Comparison of ENCODE assay signal across 8 mouse cellular contexts in genomic region chr9:109046306-109046705, GRCm38 (mm10). TPM values are rescaled to one million over a fixed set of nuclear protein-coding genes. Genes with fewer than 3 reads are reported as not detected.
DNase-seq lines count a peak whose midpoint lies in the region; ATAC-seq and TF ChIP-seq lines count a peak whose summit lies in the region.

No protein-coding gene starts in this region.

- ATAC-seq in midbrain, embryonic 16.5 days, result no peak
- ATAC-seq in hematopoietic stem cell, adult 5-6 weeks (replicated peaks in 1 of 2; ENCODE audit: insufficient read depth in 1 of 2, low FRiP score in 2 of 2, low TSS enrichment in 1 of 2, low read depth in 1 of 2, poor library complexity in 2 of 2, severe bottlenecking in 2 of 2), result peak; percentile 76 to 89
- peak; percentile 97 for ATAC-seq in megakaryocyte, adult 5-6 weeks (ENCODE audit: poor library complexity, severe bottlenecking)

- H3K9me3 ChIP-seq in midbrain, embryonic 10.5 days (replicated peaks), result no peaks in the 10 kb centered on the region
- H3K9me3 ChIP-seq in midbrain, embryonic 16.5 days (replicated peaks; ENCODE audit: control insufficient read depth, low read length, poor library complexity, severe bottlenecking), result no peaks in the 10 kb centered on the region

- H3K27me3 ChIP-seq in midbrain, embryonic 10.5 days (ENCODE audit: low read depth, poor library complexity, severe bottlenecking), result no peaks in the 10 kb centered on the region
- no peaks in the 10 kb centered on the region for H3K27me3 ChIP-seq in midbrain, embryonic 16.5 days (ENCODE audit: control insufficient read depth, insufficient read depth, low read depth, low read length)
- H3K27me3 ChIP-seq in thymus, adult 2 months (ENCODE audit: control insufficient read depth, insufficient read depth, low read length), result no peaks in the 10 kb centered on the region

- peak; percentile 71 to 87 for DNase-seq in adrenal gland, adult (ENCODE audit: inconsistent age in 2 of 2, low spot score in 1 of 2)
- no peak for DNase-seq in adrenal gland, adult 8-10 months
- DNase-seq in midbrain, embryonic 10.5 days (ENCODE audit: low spot score), result peak; percentile 42
- peak; percentile 40 to 58 for DNase-seq in cerebellum, postnatal 14 days
- peak; percentile 81 for DNase-seq in thymus, adult 2 months

- H3K4me2 ChIP-seq in midbrain, embryonic 16.5 days (ENCODE audit: low read length), result no peak overlapping the region

- no peak overlapping the region for H3K4me3 ChIP-seq in midbrain, embryonic 10.5 days
- H3K4me3 ChIP-seq in midbrain, embryonic 16.5 days (ENCODE audit: low read depth, low read length), result no peak overlapping the region
- no peak overlapping the region for H3K4me3 ChIP-seq in thymus, adult 2 months (ENCODE audit: control insufficient read depth, insufficient read depth, low read length)

- no peak overlapping the region for H3K27ac ChIP-seq in midbrain, embryonic 10.5 days (replicated peaks)
- H3K27ac ChIP-seq in midbrain, embryonic 16.5 days (ENCODE audit: low read length), result no peak overlapping the region
- no peak overlapping the region for H3K27ac ChIP-seq in thymus, adult 2 months (ENCODE audit: control insufficient read depth, insufficient read depth, low read length)

- TF ChIP-seq CTCF in thymus, adult 2 months (IDR thresholded peaks at IDR 0.05; ENCODE audit: borderline replicate concordance, control insufficient read depth, extremely low read depth, insufficient read depth, low read length, poor library complexity), result peak; percentile 85; the same call in 1 of the 2 replicates

- 44% methylated on average over 5 of the region's 5 CpGs for WGBS in midbrain, embryonic 10.5 days
- 33% methylated on average over 5 of the region's 5 CpGs for WGBS in midbrain, embryonic 16.5 days
- 40% methylated on average over 5 of the region's 5 CpGs for WGBS in thymus, adult 2 months

- no peaks in the 10 kb centered on the region for H3K36me3 ChIP-seq in midbrain, embryonic 10.5 days
- no peaks in the 10 kb centered on the region for H3K36me3 ChIP-seq in midbrain, embryonic 16.5 days (ENCODE audit: control insufficient read depth, insufficient read depth, low read length)
- H3K36me3 ChIP-seq in thymus, adult 2 months (ENCODE audit: control insufficient read depth, insufficient read depth, low read length), result no peaks in the 10 kb centered on the region

- TF ChIP-seq POLR2A in thymus, adult 2 months (IDR thresholded peaks at IDR 0.05; ENCODE audit: control insufficient read depth, extremely low read depth, insufficient read depth, low read length, poor library complexity), result no peak

- no peaks in the 10 kb centered on the region for H3K4me1 ChIP-seq in midbrain, embryonic 10.5 days
- no peaks in the 10 kb centered on the region for H3K4me1 ChIP-seq in midbrain, embryonic 16.5 days (ENCODE audit: control insufficient read depth, insufficient read depth, low read length)
- H3K4me1 ChIP-seq in thymus, adult 2 months (replicated peaks; ENCODE audit: control insufficient read depth, insufficient read depth, low read length), result peaks cover 16% of the 10 kb centered on the region

- H3K9ac ChIP-seq in midbrain, embryonic 16.5 days (ENCODE audit: low read depth, low read length), result no peak overlapping the region

RNA-seq across cellular contexts. Expression of gene Shisa5, which starts 7.9 kb away (rescaled TPM):
- total RNA-seq in adrenal gland, adult 8-10 months (2022), result 100 to 1,000 TPM; 126 to 177 (median 159) TPM
- polyA plus RNA-seq in midbrain, embryonic 10.5 days (2016; fragmentation: Nextera tagmentation; extraction: Ambion mirVana), result 32.9 and 37.2 TPM in 2 replicates
- 60.1 and 68.9 TPM in 2 replicates for polyA plus RNA-seq in midbrain, embryonic 16.5 days (2015; fragmentation: Nextera tagmentation; extraction: Ambion mirVana)
- total RNA-seq in hematopoietic stem cell, adult 5-6 weeks (2017), result 416 and 906 TPM in 2 replicates
- 119 and 176 TPM in 2 replicates for total RNA-seq in megakaryocyte, adult 5-6 weeks (2015)
- 453 and 632 TPM in 2 replicates for total RNA-seq in megakaryocyte, adult 5-6 weeks (2017)
- 2,502 and 2,648 TPM in 2 replicates for polyA plus RNA-seq in thymus, adult 2 months (2012; rRNA removed)

RNA-seq across cellular contexts. Expression of gene Trex1, which starts 13.2 kb away (rescaled TPM):
- total RNA-seq in adrenal gland, adult 8-10 months (2022), result 10 to 100 TPM; 19.0 to 25.3 (median 21.7) TPM
- 7.5 and 10.1 TPM in 2 replicates for polyA plus RNA-seq in midbrain, embryonic 10.5 days (2016; fragmentation: Nextera tagmentation; extraction: Ambion mirVana)
- polyA plus RNA-seq in midbrain, embryonic 16.5 days (2015; fragmentation: Nextera tagmentation; extraction: Ambion mirVana), result 12.1 and 13.7 TPM in 2 replicates
- total RNA-seq in hematopoietic stem cell, adult 5-6 weeks (2017), result 5.9 and 13.9 TPM in 2 replicates
- total RNA-seq in megakaryocyte, adult 5-6 weeks (2015), result 119 and 124 TPM in 2 replicates
- 68.7 and 87.5 TPM in 2 replicates for total RNA-seq in megakaryocyte, adult 5-6 weeks (2017)
- polyA plus RNA-seq in thymus, adult 2 months (2012; rRNA removed), result 210 and 228 TPM in 2 replicates

RNA-seq across cellular contexts. Expression of gene Atrip, which starts 27.6 kb away (rescaled TPM):
- 10 to 100 TPM; 16.3 to 27.7 (median 22.2) TPM for total RNA-seq in adrenal gland, adult 8-10 months (2022)
- 32.1 and 33.4 TPM in 2 replicates for polyA plus RNA-seq in midbrain, embryonic 10.5 days (2016; fragmentation: Nextera tagmentation; extraction: Ambion mirVana)
- 31.5 and 34.1 TPM in 2 replicates for polyA plus RNA-seq in midbrain, embryonic 16.5 days (2015; fragmentation: Nextera tagmentation; extraction: Ambion mirVana)
- 20.9 and 25.5 TPM in 2 replicates for total RNA-seq in hematopoietic stem cell, adult 5-6 weeks (2017)
- total RNA-seq in megakaryocyte, adult 5-6 weeks (2015), result 7.2 and 9.5 TPM in 2 replicates
- 9.7 and 10.2 TPM in 2 replicates for total RNA-seq in megakaryocyte, adult 5-6 weeks (2017)
- 37.9 and 39.9 TPM in 2 replicates for polyA plus RNA-seq in thymus, adult 2 months (2012; rRNA removed)

RNA-seq across cellular contexts. Expression of gene Ccdc51, which starts 36.0 kb away (rescaled TPM):
- total RNA-seq in adrenal gland, adult 8-10 months (2022), result 10 to 100 TPM; 17.3 to 20.0 (median 18.7) TPM
- 14.5 and 14.9 TPM in 2 replicates for polyA plus RNA-seq in midbrain, embryonic 10.5 days (2016; fragmentation: Nextera tagmentation; extraction: Ambion mirVana)
- 12.5 and 13.1 TPM in 2 replicates for polyA plus RNA-seq in midbrain, embryonic 16.5 days (2015; fragmentation: Nextera tagmentation; extraction: Ambion mirVana)
- total RNA-seq in hematopoietic stem cell, adult 5-6 weeks (2017), result 13.3 and 17.6 TPM in 2 replicates
- 4.7 and 6.0 TPM in 2 replicates for total RNA-seq in megakaryocyte, adult 5-6 weeks (2015)
- 6.7 and 11.0 TPM in 2 replicates for total RNA-seq in megakaryocyte, adult 5-6 weeks (2017)
- polyA plus RNA-seq in thymus, adult 2 months (2012; rRNA removed), result 11.7 and 11.9 TPM in 2 replicates

RNA-seq across cellular contexts. Expression of gene Tma7, which starts 36.1 kb away (rescaled TPM):
- 100 to 1,000 TPM; 342 to 453 (median 370) TPM for total RNA-seq in adrenal gland, adult 8-10 months (2022)
- polyA plus RNA-seq in midbrain, embryonic 10.5 days (2016; fragmentation: Nextera tagmentation; extraction: Ambion mirVana), result 733 and 761 TPM in 2 replicates
- polyA plus RNA-seq in midbrain, embryonic 16.5 days (2015; fragmentation: Nextera tagmentation; extraction: Ambion mirVana), result 674 and 688 TPM in 2 replicates
- total RNA-seq in hematopoietic stem cell, adult 5-6 weeks (2017), result 60.9 and 142 TPM in 2 replicates
- total RNA-seq in megakaryocyte, adult 5-6 weeks (2015), result 367 and 406 TPM in 2 replicates
- total RNA-seq in megakaryocyte, adult 5-6 weeks (2017), result 109 and 136 TPM in 2 replicates
- 31.4 and 52.2 TPM in 2 replicates for polyA plus RNA-seq in thymus, adult 2 months (2012; rRNA removed)
